Mouse (Mus musculus): ENCODE results near the gene Erh. TPM values are rescaled to one million over a fixed set of nuclear protein-coding genes. Genes with fewer than 3 reads are reported as not detected.

Gene Erh
- polyA plus RNA-seq, 1 experiment from 2014 or later: 210 TPM

DNA sequence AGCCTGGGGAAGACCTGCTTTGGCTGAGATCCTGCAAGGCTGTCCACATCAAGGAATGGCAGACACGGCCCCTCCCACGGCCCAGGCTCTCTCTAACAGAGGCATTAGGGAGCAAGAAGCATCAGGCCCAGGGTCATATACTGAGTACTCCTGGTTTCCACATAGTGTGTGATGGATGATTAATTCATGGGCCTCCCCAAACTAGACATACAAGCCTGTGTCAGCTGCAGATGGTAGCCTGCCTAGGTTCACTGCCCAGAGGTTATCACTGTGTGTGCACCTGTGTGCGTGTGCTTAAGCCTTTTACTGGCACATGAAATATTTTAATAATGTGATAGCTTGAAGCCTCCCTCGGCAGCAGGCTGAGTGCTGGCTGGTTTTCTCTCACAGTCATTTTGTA, 48.2 kb downstream of the Erh start:
- WGBS: 51% methylated on average over 4 of the region's 4 CpGs
- Histone ChIP-seq H3K9me3 (replicated peaks; ENCODE audit: low read length) (no peaks in the 10 kb centered on the region), H3K4me3 (replicated peaks; ENCODE audit: low read depth, low read length) (no peak overlapping the region), H3K4me1 (replicated peaks; ENCODE audit: insufficient read depth, low read length) (peaks cover 6% of the 10 kb centered on the region; the same call in 1 of the 2 replicates), H3K9ac (ENCODE audit: low read depth, low read length) (no peak overlapping the region), H3K36me3 (ENCODE audit: insufficient read depth, low read length) (no peaks in the 10 kb centered on the region), H3K4me2 (ENCODE audit: low read length) (no peak overlapping the region), H3K27ac (no peak overlapping the region), H3K27me3 (ENCODE audit: insufficient read depth, low read length) (no peaks in the 10 kb centered on the region)
- no peak for DNase-seq (ENCODE audit: low spot score)
- no peak for TF ChIP-seq CTCF (IDR thresholded peaks at IDR 0.05; ENCODE audit: low read depth)
- ATAC-seq (replicated peaks; ENCODE audit: low FRiP score, low read depth): no peak

DNA sequence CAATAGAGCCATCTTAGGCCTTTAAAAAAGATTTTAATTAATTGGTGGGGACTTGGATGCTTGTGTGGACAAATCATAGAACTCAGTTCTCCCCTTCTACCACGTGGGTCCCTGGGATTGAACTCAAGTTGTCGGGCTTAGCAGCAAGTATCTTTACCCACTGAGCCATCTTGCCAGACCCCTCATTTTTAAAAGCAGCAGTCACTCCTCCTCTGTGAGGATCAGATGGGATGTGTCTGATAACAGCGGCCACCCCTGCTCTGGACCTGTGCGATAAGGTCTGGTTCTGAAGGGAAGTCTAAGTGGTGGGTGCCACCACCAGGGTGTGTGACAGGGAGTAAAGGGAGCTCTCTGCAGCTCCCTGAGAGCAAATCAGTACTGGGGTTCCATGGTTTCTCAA, 48.6 kb downstream of the Erh start:
- H3K27ac ChIP-seq: no peak overlapping the region
- no peak overlapping the region for H3K9ac ChIP-seq (ENCODE audit: low read depth, low read length)
- ATAC-seq (replicated peaks; ENCODE audit: low FRiP score, low read depth): no peak
- no peak overlapping the region for H3K4me3 ChIP-seq (replicated peaks; ENCODE audit: low read depth, low read length)
- TF ChIP-seq CTCF (IDR thresholded peaks at IDR 0.05; ENCODE audit: low read depth): no peak
- no peaks in the 10 kb centered on the region for H3K27me3 ChIP-seq (ENCODE audit: insufficient read depth, low read length)
- peaks cover 6% of the 10 kb centered on the region; the same call in 1 of the 2 replicates for H3K4me1 ChIP-seq (replicated peaks; ENCODE audit: insufficient read depth, low read length)
- no peak overlapping the region for H3K4me2 ChIP-seq (ENCODE audit: low read length)
- no peaks in the 10 kb centered on the region for H3K36me3 ChIP-seq (ENCODE audit: insufficient read depth, low read length)
- no peaks in the 10 kb centered on the region for H3K9me3 ChIP-seq (replicated peaks; ENCODE audit: low read length)
- 89% methylated on average over 4 of the region's 4 CpGs for WGBS
- DNase-seq (ENCODE audit: low spot score): no peak

DNA sequence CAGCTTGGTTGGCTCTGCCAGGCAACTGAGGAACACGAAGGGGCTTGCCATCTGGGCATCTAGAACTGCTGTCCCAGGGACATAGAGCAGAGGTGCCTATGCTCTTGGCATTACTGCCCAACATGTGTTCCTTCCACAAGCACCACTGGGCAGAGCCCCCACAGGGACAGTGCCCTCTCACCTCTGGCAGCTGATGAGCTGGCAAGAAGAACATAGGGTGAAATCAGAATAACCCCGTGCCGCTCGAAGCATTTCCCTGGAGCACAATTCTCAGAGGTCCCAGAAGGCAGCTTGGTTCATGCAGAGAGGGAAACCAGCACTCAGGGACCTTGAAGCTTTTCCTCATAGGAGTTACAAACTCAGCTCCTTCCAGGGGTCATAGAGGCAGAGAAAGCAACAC, 49.4 kb downstream of the Erh start:
- no peak for DNase-seq (ENCODE audit: low spot score)
- H3K4me2 ChIP-seq (ENCODE audit: low read length): no peak overlapping the region
- H3K4me3 ChIP-seq (replicated peaks; ENCODE audit: low read depth, low read length): no peak overlapping the region
- WGBS: 82% methylated on average over 4 of the region's 4 CpGs
- no peak overlapping the region for H3K9ac ChIP-seq (ENCODE audit: low read depth, low read length)
- H3K4me1 ChIP-seq (replicated peaks; ENCODE audit: insufficient read depth, low read length): peaks cover 6% of the 10 kb centered on the region; the same call in 1 of the 2 replicates
- H3K9me3 ChIP-seq (replicated peaks; ENCODE audit: low read length): no peaks in the 10 kb centered on the region
- no peak for ATAC-seq (replicated peaks; ENCODE audit: low FRiP score, low read depth)
- H3K27ac ChIP-seq: no peak overlapping the region
- no peaks in the 10 kb centered on the region for H3K27me3 ChIP-seq (ENCODE audit: insufficient read depth, low read length)
- H3K36me3 ChIP-seq (ENCODE audit: insufficient read depth, low read length): no peaks in the 10 kb centered on the region
- no peak for TF ChIP-seq CTCF (IDR thresholded peaks at IDR 0.05; ENCODE audit: low read depth)

DNA sequence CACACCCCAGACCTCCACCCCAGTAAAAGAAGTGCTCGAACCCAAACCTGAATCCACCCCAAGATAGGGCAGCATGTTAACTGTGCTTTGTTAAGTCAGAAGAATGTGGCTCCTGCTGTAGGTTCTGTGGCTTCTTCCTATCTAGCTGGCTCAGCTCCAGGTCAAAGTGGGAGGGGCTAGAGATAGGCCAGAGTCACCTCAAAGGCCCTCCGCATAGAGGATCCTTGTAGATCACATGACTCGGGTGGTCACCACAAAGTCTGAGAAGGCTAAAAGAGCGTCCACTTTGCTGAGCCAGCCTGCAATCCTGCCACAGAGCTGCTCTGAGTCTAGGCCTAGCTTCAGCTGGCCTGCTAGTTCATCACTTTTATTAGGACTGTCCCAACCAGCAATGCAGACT, 50.0 kb downstream of the Erh start:
- no peak overlapping the region for H3K9ac ChIP-seq (ENCODE audit: low read depth, low read length)
- no peaks in the 10 kb centered on the region for H3K36me3 ChIP-seq (ENCODE audit: insufficient read depth, low read length)
- ATAC-seq (replicated peaks; ENCODE audit: low FRiP score, low read depth) (no peak), DNase-seq (ENCODE audit: low spot score) (no peak)
- WGBS: 83% methylated on average over 4 of the region's 4 CpGs
- peaks cover 6% of the 10 kb centered on the region; the same call in 1 of the 2 replicates for H3K4me1 ChIP-seq (replicated peaks; ENCODE audit: insufficient read depth, low read length)
- no peak overlapping the region for H3K4me2 ChIP-seq (ENCODE audit: low read length)
- H3K27ac ChIP-seq: no peak overlapping the region
- TF ChIP-seq CTCF (IDR thresholded peaks at IDR 0.05; ENCODE audit: low read depth): no peak
- H3K4me3 ChIP-seq (replicated peaks; ENCODE audit: low read depth, low read length): no peak overlapping the region
- H3K9me3 ChIP-seq (replicated peaks; ENCODE audit: low read length): no peaks in the 10 kb centered on the region
- no peaks in the 10 kb centered on the region for H3K27me3 ChIP-seq (ENCODE audit: insufficient read depth, low read length)

DNA sequence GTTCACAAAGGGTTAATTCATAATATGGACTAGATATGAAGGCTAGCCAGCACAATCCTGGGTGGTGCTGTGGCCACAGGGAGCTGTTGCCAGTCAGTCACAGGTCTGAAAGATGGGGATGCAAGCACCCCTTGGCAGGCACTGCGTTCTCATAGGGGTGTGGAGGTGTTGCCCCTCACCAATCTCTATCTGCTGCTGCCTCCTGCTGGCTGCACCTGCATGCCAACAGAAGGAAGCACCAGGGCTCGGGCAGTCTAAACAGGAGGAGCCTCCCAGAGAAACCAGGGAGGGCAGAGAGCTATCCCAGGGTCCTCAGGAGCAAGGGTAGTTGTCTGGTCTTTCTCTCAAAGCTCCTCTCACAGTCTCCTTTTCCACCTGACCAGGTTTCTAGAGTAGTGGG, 59.2 kb downstream of the Erh start:
- Histone ChIP-seq H3K9ac (ENCODE audit: low read depth, low read length) (no peak overlapping the region), H3K4me2 (ENCODE audit: low read length) (no peak overlapping the region), H3K27ac (no peak overlapping the region), H3K9me3 (replicated peaks; ENCODE audit: low read length) (no peaks in the 10 kb centered on the region), H3K4me3 (replicated peaks; ENCODE audit: low read depth, low read length) (no peak overlapping the region), H3K4me1 (replicated peaks; ENCODE audit: insufficient read depth, low read length) (no peaks in the 10 kb centered on the region), H3K27me3 (ENCODE audit: insufficient read depth, low read length) (no peaks in the 10 kb centered on the region), H3K36me3 (ENCODE audit: insufficient read depth, low read length) (no peaks in the 10 kb centered on the region)
- TF ChIP-seq CTCF (IDR thresholded peaks at IDR 0.05; ENCODE audit: low read depth): peak; percentile 54; the same call in 1 of the 2 replicates
- 23% methylated on average over 2 of the region's 2 CpGs for WGBS
- no peak for DNase-seq (ENCODE audit: low spot score)
- ATAC-seq (replicated peaks; ENCODE audit: low FRiP score, low read depth): no peak

Other genes with a start within 250 kb of the Erh start
- 11.5 and 11.9 TPM in 2 replicates for gene Dcaf5, start 207.7 kb downstream of the Erh start, polyA plus RNA-seq (2015; fragmentation: Nextera tagmentation; extraction: Ambion mirVana)
- 17.7 and 17.9 TPM in 2 replicates for gene Exd2, start 181.2 kb downstream of the Erh start, polyA plus RNA-seq (2015; fragmentation: Nextera tagmentation; extraction: Ambion mirVana)
- gene Galnt16, start 126.1 kb downstream of the Erh start, polyA plus RNA-seq (2015; fragmentation: Nextera tagmentation; extraction: Ambion mirVana): 3.9 TPM in 2 replicates
- 21.1 and 21.2 TPM in 2 replicates for gene Slc39a9, start 458 bp downstream of the Erh start, polyA plus RNA-seq (2015; fragmentation: Nextera tagmentation; extraction: Ambion mirVana)
- 3.5 and 4.0 TPM in 2 replicates for gene Plekhd1, start 48.2 kb upstream of the Erh start, polyA plus RNA-seq (2015; fragmentation: Nextera tagmentation; extraction: Ambion mirVana)
- 0.08 and 0.09 TPM in 2 replicates for gene Ccdc177, start 116.3 kb upstream of the Erh start, polyA plus RNA-seq (2015; fragmentation: Nextera tagmentation; extraction: Ambion mirVana)
- gene Susd6, start 146.2 kb upstream of the Erh start, polyA plus RNA-seq (2015; fragmentation: Nextera tagmentation; extraction: Ambion mirVana): 16.1 and 16.5 TPM in 2 replicates

Data from kidney, postnatal 0 days (tissue).